Mouse (Mus musculus) large intestine, adult 2 months (tissue): Measurements from ENCODE around the gene Olfr1447. TPM values are rescaled to one million over a fixed set of nuclear protein-coding genes. Genes with fewer than 3 reads are reported as not detected.

ENCODE experiments used
- DNase-seq: peaks from one replicate; pipeline ENCODE4 v3.0.0-alpha.2; 2012; ENCODE audit warnings: low read depth, low spot score
- WGBS: fragments of 180-500 bp; shearing (Covaris S2); methylation state at CpG from one replicate; pipeline ENCODE4 v1.1.7; 2018; 5-methylcytosine and 5-hydroxymethylcytosine counted together
- polyA plus RNA-seq: library from polyadenylated mRNA; depleted of rRNA; stranded (reverse); fragments of >200 nt; gene quantifications from 2 replicates; pipeline ENCODE4 v1.2.3, GENCODE M21; 2012; rRNA removed

Gene Olfr1447
- polyA plus RNA-seq: not detected in 2 replicates

- DNase-seq: no peak
- 92% methylated on average over 1 of the region's 1 CpGs for WGBS
Measured at GRCm38 (mm10) chr19:12903643-12904042, at the start of gene Olfr1447. TSS of gene Olfr1447 (minus strand) at chr19:12903743.

GRCm38 (mm10) chr19:12949958-12950357 lies 46.4 kb upstream of the Olfr1447 start, which contains the start of gene Olfr1450:
TSS of gene Olfr1450 (plus strand) at chr19:12950258.
- DNase-seq: no peak
- 85% methylated on average over 1 of the region's 1 CpGs for WGBS

- no peak for DNase-seq
Measured at GRCm38 (mm10) chr19:12930540-12930939, 27.0 kb upstream of the Olfr1447 start, which contains the start of gene Olfr1449. TSS of gene Olfr1449 (plus strand) at chr19:12930840.

- no peak for DNase-seq
- 57% methylated on average over 1 of the region's 1 CpGs for WGBS
Measured at GRCm38 (mm10) chr19:12924319-12924718, 20.8 kb upstream of the Olfr1447 start, which contains the start of gene Olfr1448. TSS of gene Olfr1448 (minus strand) at chr19:12924419.

GRCm38 (mm10) chr19:12893424-12893823 lies 10.1 kb downstream of the Olfr1447 start, which contains the start of gene Olfr1446:
TSS of gene Olfr1446 (minus strand) at chr19:12893524.
- DNase-seq: no peak
- 85% methylated on average over 1 of the region's 1 CpGs for WGBS

- no peak for DNase-seq
- WGBS: 86% methylated on average over 2 of the region's 2 CpGs
Measured at GRCm38 (mm10) chr19:12883555-12883954, 20.0 kb downstream of the Olfr1447 start, which contains the start of gene Olfr1445. TSS of gene Olfr1445 (plus strand) at chr19:12883855.

- 58% methylated on average over 1 of the region's 1 CpGs for WGBS
- DNase-seq: no peak
Measured at GRCm38 (mm10) chr19:12856983-12857382, 46.6 kb downstream of the Olfr1447 start, which contains the start of gene Olfr1444. TSS of gene Olfr1444 (plus strand) at chr19:12857283.

Other genes starting within 250 kb of the Olfr1447 start
- gene Olfr1442, start 233.3 kb downstream of the Olfr1447 start, polyA plus RNA-seq: not detected in 2 replicates
- gene Olfr1443, start 225.6 kb downstream of the Olfr1447 start, polyA plus RNA-seq: not detected in 2 replicates
- not detected in 2 replicates for gene Keg1, start 208.0 kb downstream of the Olfr1447 start, polyA plus RNA-seq
- gene Cntf, start 138.1 kb downstream of the Olfr1447 start, polyA plus RNA-seq: 2.0 TPM in 2 replicates
- 9.5 and 13.0 TPM in 2 replicates for gene Zfp91, start 107.6 kb downstream of the Olfr1447 start, polyA plus RNA-seq
- 10.5 and 11.6 TPM in 2 replicates for gene Lpxn, start 107.5 kb downstream of the Olfr1447 start, polyA plus RNA-seq
- not detected in 2 replicates for gene Gm5244, start 57.1 kb downstream of the Olfr1447 start, polyA plus RNA-seq
- not detected in 2 replicates for gene Olfr1444, start 46.5 kb downstream of the Olfr1447 start, polyA plus RNA-seq
- gene Olfr1445, start 19.9 kb downstream of the Olfr1447 start, polyA plus RNA-seq: not detected in 2 replicates
- not detected in 2 replicates for gene Olfr1446, start 10.2 kb downstream of the Olfr1447 start, polyA plus RNA-seq
- not detected in 2 replicates for gene Olfr1448, start 20.7 kb upstream of the Olfr1447 start, polyA plus RNA-seq
- 0.09 TPM in 1 of 2 replicates, not detected in the other for gene Olfr1449, start 27.1 kb upstream of the Olfr1447 start, polyA plus RNA-seq
- not detected in 2 replicates for gene Olfr1450, start 46.5 kb upstream of the Olfr1447 start, polyA plus RNA-seq
- not detected in 2 replicates for gene Olfr1451, start 91.3 kb upstream of the Olfr1447 start, polyA plus RNA-seq
- gene Olfr1453, start 124.6 kb upstream of the Olfr1447 start, polyA plus RNA-seq: not detected in 2 replicates
- gene Olfr1454, start 156.9 kb upstream of the Olfr1447 start, polyA plus RNA-seq: not detected in 2 replicates
- not detected in 2 replicates for gene Olfr1457, start 194.1 kb upstream of the Olfr1447 start, polyA plus RNA-seq
- not detected in 2 replicates for gene Olfr1458, start 203.0 kb upstream of the Olfr1447 start, polyA plus RNA-seq
- gene Olfr1459, start 245.8 kb upstream of the Olfr1447 start, polyA plus RNA-seq: not detected in 2 replicates